In the genomic region with DNA sequence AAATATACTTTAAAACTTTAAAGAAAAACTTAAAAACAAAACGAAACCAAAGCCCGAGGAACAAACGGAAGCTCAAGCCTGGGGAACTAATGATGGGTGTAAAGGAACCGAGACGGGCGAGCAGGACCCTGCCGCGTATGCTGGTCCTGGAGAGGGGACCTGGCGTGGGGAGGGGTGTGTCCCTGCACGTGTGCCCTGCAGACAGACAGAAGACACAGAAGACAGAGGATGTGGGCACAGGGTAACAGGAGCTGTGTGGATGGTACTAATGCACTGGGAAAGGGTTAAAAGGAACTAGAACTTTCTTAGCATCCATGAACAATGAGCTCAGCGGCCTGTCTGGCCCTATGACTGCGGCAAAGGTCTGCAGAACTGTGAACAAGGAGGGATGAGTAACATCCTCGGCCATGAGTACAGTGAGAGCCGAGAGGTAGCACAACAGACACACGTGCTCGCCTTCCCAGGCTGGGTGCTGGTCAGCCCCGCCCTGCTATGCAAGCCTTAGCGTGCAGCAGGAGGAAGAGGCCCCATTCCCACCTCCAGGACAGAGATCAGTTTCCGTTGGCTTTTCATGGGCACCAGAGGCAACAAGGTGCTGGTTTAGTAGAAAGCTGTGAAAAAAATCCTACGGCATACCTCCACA, we compare ENCODE assay signal across 10 mouse cellular contexts. TPM values are rescaled to one million over a fixed set of nuclear protein-coding genes. Genes with fewer than 3 reads are reported as not detected.
DNase-seq lines count a peak whose midpoint lies in the region; ATAC-seq and TF ChIP-seq lines count a peak whose summit lies in the region.
"Had no signal": no experiment of that assay in that cellular context is flagged by ENCODE, and none has a peak within 500 bp of the region (broad histone marks: within the 10 kb centered on the region; RNA-seq: fewer than 3 reads in every experiment).

No protein-coding gene starts in this region.

- no peak for ATAC-seq in cerebellum, adult (ENCODE audit: insufficient number of reproducible peaks, low FRiP score, low TSS enrichment)
- no peak; the same call in 1 of the 2 replicates for ATAC-seq in neural tube, embryonic 13.5 days (ENCODE audit: low read depth)
- peak; percentile 78 for ATAC-seq in limb, embryonic 15.5 days (ENCODE audit: insufficient number of reproducible peaks, low FRiP score, low TSS enrichment, low read depth)

- H3K36me3 ChIP-seq in neural tube, embryonic 13.5 days = peaks cover 82% of the 10 kb centered on the region
- H3K36me3 ChIP-seq in limb, embryonic 15.5 days = peaks cover 83% of the 10 kb centered on the region
- no peaks in the 10 kb centered on the region for H3K36me3 ChIP-seq in kidney, adult 2 months (ENCODE audit: control insufficient read depth, insufficient read depth, low read length)

- TF ChIP-seq CTCF in cerebellum, adult 2 months (IDR thresholded peaks at IDR 0.05; ENCODE audit: borderline replicate concordance, insufficient read depth, low read depth, low read length) = no peak
- no peak for TF ChIP-seq CTCF in kidney, adult 2 months (conservative IDR thresholded peaks at IDR 0.05; ENCODE audit: insufficient read depth, insufficient read length, low read depth, low read length)

- no peak for TF ChIP-seq POLR2A in cerebellum, adult 2 months (IDR thresholded peaks at IDR 0.05; ENCODE audit: borderline replicate concordance, insufficient read depth, low read length)
- no peak for TF ChIP-seq POLR2A in kidney, adult 2 months (IDR thresholded peaks at IDR 0.05; ENCODE audit: low read depth, low read length)

- WGBS in cerebellum, adult 2 months = 87% methylated on average over 20 of the region's 20 CpGs
- WGBS in neural tube, embryonic 13.5 days = 86% methylated on average over 20 of the region's 20 CpGs
- 77% methylated on average over 20 of the region's 20 CpGs for WGBS in limb, embryonic 15.5 days
- WGBS in kidney, adult 2 months = 86% methylated on average over 20 of the region's 20 CpGs

- no peaks in the 10 kb centered on the region for H3K4me1 ChIP-seq in cerebellum, adult 2 months (ENCODE audit: control insufficient read depth, insufficient read depth, low read length)
- H3K4me1 ChIP-seq in neural tube, embryonic 13.5 days (replicated peaks) = 0 out of 2 replicates have a peak, but pooled peaks cover 3% of the 10 kb centered on the region
- peaks cover 6% of the 10 kb centered on the region; the same call in 1 of the 2 replicates for H3K4me1 ChIP-seq in limb, embryonic 15.5 days
- H3K4me1 ChIP-seq in kidney, adult 2 months (ENCODE audit: control insufficient read depth, insufficient read depth, low read length) = no peaks in the 10 kb centered on the region
- H3K4me1 ChIP-seq: midbrain, embryonic 15.5 days had no signal

- H3K9me3 ChIP-seq in neural tube, embryonic 13.5 days = no peaks in the 10 kb centered on the region
- no peaks in the 10 kb centered on the region for H3K9me3 ChIP-seq in limb, embryonic 15.5 days
- H3K9me3 ChIP-seq: midbrain, embryonic 15.5 days had no signal

- no peak overlapping the region for H3K4me3 ChIP-seq in cerebellum, adult 2 months (replicated peaks; ENCODE audit: insufficient read depth, low read depth, low read length)
- H3K4me3 ChIP-seq in neural tube, embryonic 13.5 days = no peak overlapping the region
- no peak overlapping the region for H3K4me3 ChIP-seq in limb, embryonic 15.5 days
- no peak overlapping the region for H3K4me3 ChIP-seq in kidney, adult 2 months (ENCODE audit: insufficient read depth, low read depth, low read length)
- H3K4me3 ChIP-seq: midbrain, embryonic 15.5 days had no signal

- H3K4me2 ChIP-seq in neural tube, embryonic 13.5 days = no peak overlapping the region
- H3K4me2 ChIP-seq in limb, embryonic 15.5 days = no peak overlapping the region
- H3K4me2 ChIP-seq: midbrain, embryonic 15.5 days had no signal

- no peak overlapping the region for H3K9ac ChIP-seq in neural tube, embryonic 13.5 days
- no peak overlapping the region for H3K9ac ChIP-seq in limb, embryonic 15.5 days
- H3K9ac ChIP-seq: midbrain, embryonic 15.5 days had no signal

- intact Hi-C loops in heart, postnatal 10 days (cut with DNase I) = no loop called here

- peak overlapping the region; percentile 82 for H3K27ac ChIP-seq in cerebellum, adult 2 months (ENCODE audit: insufficient read depth, low read length)
- peak overlapping the region; percentile 9 for H3K27ac ChIP-seq in neural tube, embryonic 13.5 days (replicated peaks)
- H3K27ac ChIP-seq in limb, embryonic 15.5 days = peak overlapping the region; percentile 79
- H3K27ac ChIP-seq in kidney, adult 2 months (ENCODE audit: insufficient read depth, low read depth, low read length) = no peak overlapping the region
- H3K27ac ChIP-seq: midbrain, embryonic 15.5 days had no signal

- DNase-seq in cerebellum, adult 2 months = no peak
- no peak for DNase-seq in neural tube, embryonic 10.5 days (ENCODE audit: extremely low spot score, low spot score)
- DNase-seq in adrenal gland, adult 18-20 months (ENCODE audit: low spot score in 2 of 2) = no peak
- DNase-seq in heart, postnatal 10 days = no peak
- DNase-seq in kidney, adult 2 months = no peak
- DNase-seq: gastrocnemius, postnatal 14 days had no signal

- no peaks in the 10 kb centered on the region for H3K27me3 ChIP-seq in cerebellum, adult 2 months (ENCODE audit: control insufficient read depth, insufficient read depth, low read length)
- no peaks in the 10 kb centered on the region for H3K27me3 ChIP-seq in neural tube, embryonic 13.5 days
- H3K27me3 ChIP-seq in limb, embryonic 15.5 days = no peaks in the 10 kb centered on the region
- H3K27me3 ChIP-seq in kidney, adult 2 months (replicated peaks; ENCODE audit: control insufficient read depth, insufficient read depth, low read length) = no peaks in the 10 kb centered on the region
- H3K27me3 ChIP-seq: midbrain, embryonic 15.5 days had no signal

RNA-seq across cellular contexts. Expression of a gene that starts 13.8 kb away (rescaled TPM):
- polyA plus RNA-seq in cerebellum, adult 2 months (2012; rRNA removed) = 6.8 and 7.0 TPM in 2 replicates
- polyA plus RNA-seq in neural tube, embryonic 13.5 days (2015; fragmentation: Nextera tagmentation; extraction: Ambion mirVana) = 6.8 and 7.5 TPM in 2 replicates
- polyA plus RNA-seq in limb, embryonic 15.5 days (2015; fragmentation: Nextera tagmentation; extraction: Ambion mirVana) = 6.3 and 8.0 TPM in 2 replicates
- 1 to 10 TPM; 5.5 to 5.8 TPM for total RNA-seq in adrenal gland, adult 18-20 months (2021)
- total RNA-seq in heart, postnatal 10 days (2021) = 1 to 10 TPM; 7.4 to 7.8 TPM
- 2.8 and 3.2 TPM in 2 replicates for polyA plus RNA-seq in kidney, adult 2 months (2012; rRNA removed)

RNA-seq across cellular contexts. Expression of a gene that starts 32.0 kb away (rescaled TPM):
- 12.5 and 13.0 TPM in 2 replicates for polyA plus RNA-seq in cerebellum, adult 2 months (2012; rRNA removed)
- 30.1 and 35.9 TPM in 2 replicates for polyA plus RNA-seq in neural tube, embryonic 13.5 days (2015; fragmentation: Nextera tagmentation; extraction: Ambion mirVana)
- 40.6 and 43.2 TPM in 2 replicates for polyA plus RNA-seq in limb, embryonic 15.5 days (2015; fragmentation: Nextera tagmentation; extraction: Ambion mirVana)
- total RNA-seq in adrenal gland, adult 18-20 months (2021) = 10 to 100 TPM; 25.5 to 26.7 TPM
- total RNA-seq in heart, postnatal 10 days (2021) = 10 to 100 TPM; 14.1 to 14.9 TPM
- polyA plus RNA-seq in kidney, adult 2 months (2012; rRNA removed) = 0.95 and 1.5 TPM in 2 replicates

RNA-seq across cellular contexts. Expression of a gene that starts 32.3 kb away (rescaled TPM):
- polyA plus RNA-seq in cerebellum, adult 2 months (2012; rRNA removed) = 55.6 and 59.5 TPM in 2 replicates
- polyA plus RNA-seq in neural tube, embryonic 13.5 days (2015; fragmentation: Nextera tagmentation; extraction: Ambion mirVana) = 35.5 and 47.7 TPM in 2 replicates
- polyA plus RNA-seq in limb, embryonic 15.5 days (2015; fragmentation: Nextera tagmentation; extraction: Ambion mirVana) = 64.9 and 65.5 TPM in 2 replicates
- total RNA-seq in adrenal gland, adult 18-20 months (2021) = 10 to 100 TPM; 79.9 to 86.8 TPM
- total RNA-seq in heart, postnatal 10 days (2021) = 100 to 1,000 TPM; 132 TPM
- polyA plus RNA-seq in kidney, adult 2 months (2012; rRNA removed) = 77.6 and 106 TPM in 2 replicates
